Mouse (Mus musculus): Measurements from ENCODE around the gene Sult2a6. TPM values are rescaled to one million over a fixed set of nuclear protein-coding genes. Genes with fewer than 3 reads are reported as not detected.

Gene Sult2a6
- not detected for total RNA-seq (2021)
- long read RNA-seq, experiment 1, result 0 reads
- long read RNA-seq, experiment 2, result 0 reads

DNA sequence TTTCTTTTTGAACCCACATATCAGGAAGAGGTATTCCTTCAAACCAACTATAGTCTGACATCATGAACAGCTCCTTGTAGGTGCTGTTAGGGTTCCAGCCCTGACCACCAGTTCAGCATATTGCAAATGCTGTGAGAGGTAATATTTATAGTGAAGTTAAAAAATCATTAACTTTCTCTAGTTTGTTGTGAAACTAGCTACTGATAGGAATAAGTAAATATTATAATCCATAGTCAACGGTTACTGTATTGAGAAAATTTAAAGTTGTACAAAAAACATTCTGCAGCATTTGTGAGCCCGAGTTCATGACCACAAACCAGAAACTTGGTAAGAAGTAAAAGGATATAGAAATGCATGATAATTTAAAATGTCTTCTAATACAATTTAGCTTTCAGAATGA is at the start of gene Sult2a6:
Gene Sult2a6, minus strand, starts transcription at position 101 of the 400 bp plus-strand sequence.
- DNase-seq (ENCODE audit: low spot score), result no peak

DNA sequence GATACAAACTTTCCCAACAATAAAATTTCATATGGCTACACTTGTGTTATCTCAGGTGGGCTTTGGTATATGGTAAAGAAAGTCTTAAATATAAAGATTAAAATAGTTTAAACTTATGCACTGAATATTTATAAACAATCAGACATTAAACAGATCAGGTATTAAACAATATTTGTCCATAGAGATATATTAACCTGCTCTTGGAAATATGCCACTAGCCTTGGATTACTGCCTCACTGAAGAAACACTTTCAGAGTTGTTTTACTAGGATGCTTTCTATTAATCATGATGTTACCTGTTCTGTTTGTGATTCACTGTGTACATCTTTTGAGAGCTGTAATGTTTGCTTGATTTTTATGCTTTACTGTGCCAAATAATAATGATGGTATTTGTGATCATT is 39.4 kb downstream of the Sult2a6 start:
- DNase-seq (ENCODE audit: low spot score), result no peak

DNA sequence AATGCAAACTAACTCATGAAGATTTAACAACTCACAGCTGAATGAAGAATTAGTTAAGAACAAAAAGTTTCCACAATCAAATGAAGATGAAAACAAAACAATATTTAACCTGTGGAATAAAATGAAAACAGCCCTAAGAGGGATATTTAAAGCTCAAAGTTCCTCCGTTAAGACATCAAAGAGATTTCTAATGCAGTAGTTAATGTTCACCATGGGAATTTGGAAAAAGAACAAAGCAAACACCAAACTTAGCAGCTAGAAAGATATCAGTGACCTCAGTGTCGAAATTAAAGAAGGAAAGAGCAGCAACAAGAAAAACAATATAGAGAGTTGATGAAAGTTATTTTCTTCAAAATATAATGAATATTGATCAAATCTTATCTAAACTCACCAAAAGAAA is 51.3 kb downstream of the Sult2a6 start:
- no peak for DNase-seq (ENCODE audit: low spot score)

DNA sequence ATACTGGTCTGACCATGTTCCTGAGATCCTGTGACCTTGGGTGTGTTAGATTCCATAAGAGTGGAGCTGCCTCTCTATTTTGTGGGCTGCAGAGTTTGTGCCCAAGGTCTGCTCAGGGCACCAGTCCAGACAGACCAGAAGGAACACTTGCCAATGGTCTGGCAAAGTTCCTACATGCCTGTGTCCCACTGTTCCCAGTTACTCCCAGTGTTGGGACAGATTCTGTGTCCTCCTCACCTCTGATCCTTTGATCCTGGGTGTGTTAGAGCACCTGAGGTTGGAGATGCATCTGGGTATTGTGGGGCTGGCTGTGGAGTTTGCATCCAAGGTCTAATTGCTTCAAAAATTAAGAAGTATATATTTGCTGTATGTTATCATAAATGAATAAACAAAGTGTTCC is 52.2 kb downstream of the Sult2a6 start:
- DNase-seq (ENCODE audit: low spot score), result no peak

Other genes with a start within 250 kb of the Sult2a6 start
- gene Sult2a3, start 131.8 kb downstream of the Sult2a6 start, total RNA-seq (2021), result not detected
- not detected for gene Obox8, start 78.7 kb upstream of the Sult2a6 start, total RNA-seq (2021)
- under 1 TPM in 1 of 2 experiments, not detected in 1; 0.17 TPM for gene Sult2a8, start 191.9 kb upstream of the Sult2a6 start, total RNA-seq (2021)
- not detected for gene Sult2a7, start 239.4 kb upstream of the Sult2a6 start, total RNA-seq (2021)

All from gastrocnemius, adult 18-20 months (tissue).